Mouse (Mus musculus): Measurements from ENCODE around the gene Slc13a3.
A peak's percentile ranks its signal among the peaks of the same experiment; 100 is the strongest.

GRCm38 (mm10) chr2:165407700-165408301 lies 65.2 kb downstream of the Slc13a3 start:
- TF ChIP-seq POLR2A (IDR thresholded peaks at IDR 0.05; ENCODE audit: borderline replicate concordance, control insufficient read depth, low read depth, low read length) (no peak), CTCF (IDR thresholded peaks at IDR 0.05; ENCODE audit: control insufficient read depth, insufficient read depth, low read length) (peak; percentile 75)
